Mouse (Mus musculus) forebrain, embryonic 14.5 days (tissue): ENCODE results near the gene Tmem237. TPM values are rescaled to one million over a fixed set of nuclear protein-coding genes. Genes with fewer than 3 reads are reported as not detected.

ENCODE experiments used
- ATAC-seq: fragments of 200-750 bp; cut with Nextera tagmentation; 2 replicates; pipeline ENCODE4 v1.8.0; 2017; ENCODE audit warnings: mild to moderate bottlenecking, moderate library complexity
- DNase-seq: peaks from one replicate; pipeline ENCODE4 v3.0.0-alpha.2; 2015; ENCODE audit warnings: low spot score
- H3K27ac ChIP-seq: fragments of 300-500 bp; sonication (generic); 2 replicates; pipeline ENCODE4 v1.5.1; 2014; ENCODE audit warnings: low read depth, mild to moderate bottlenecking, control low read depth, low read length, moderate library complexity
- H3K27me3 ChIP-seq: fragments of 300-500 bp; sonication (generic); replicated peaks from 2 replicates; pipeline ENCODE4 v1.6.1; 2014; ENCODE audit warnings: low read length, control low read depth, mixed read lengths; ENCODE audit not compliant: control insufficient read depth, insufficient read depth
- H3K36me3 ChIP-seq: fragments of 300-500 bp; sonication (generic); 2 replicates; pipeline ENCODE4 v1.6.1; 2014; ENCODE audit warnings: low read length, control low read depth; ENCODE audit not compliant: control insufficient read depth, insufficient read depth
- H3K4me1 ChIP-seq: fragments of 300-500 bp; sonication (generic); 2 replicates; pipeline ENCODE4 v1.6.1; 2014; ENCODE audit warnings: antibody characterized with exemption, low read length, control low read depth; ENCODE audit not compliant: control insufficient read depth, insufficient read depth
- H3K4me2 ChIP-seq: fragments of 300-500 bp; sonication (generic); 2 replicates; pipeline ENCODE4 v1.6.1; 2014; ENCODE audit warnings: mild to moderate bottlenecking, control low read depth, low read length
- H3K4me3 ChIP-seq: fragments of 300-500 bp; sonication (generic); 2 replicates; pipeline ENCODE4 v1.5.1; 2014; ENCODE audit warnings: low read depth, low read length, control low read depth
- H3K9ac ChIP-seq: fragments of 300-500 bp; sonication (generic); 2 replicates; pipeline ENCODE4 v1.6.1; 2014; ENCODE audit warnings: mild to moderate bottlenecking, low read length, control low read depth, moderate library complexity
- H3K9me3 ChIP-seq: fragments of 300-500 bp; sonication (generic); replicated peaks from 2 replicates; pipeline ENCODE4 v1.6.1; 2016; ENCODE audit warnings: low read length, control low read depth, mixed read lengths; ENCODE audit not compliant: control insufficient read depth
- WGBS: fragments of 180-500 bp; shearing (Covaris S2); extraction: QIAGEN DNeasy Blood & Tissue Kit; methylation state at CpG from one replicate; pipeline ENCODE4 v1.1.7; 2014; 5-methylcytosine and 5-hydroxymethylcytosine counted together
- polyA plus RNA-seq: library from polyadenylated mRNA; unstranded; fragments of >200 nt; fragmentation: Nextera tagmentation; extraction: Ambion mirVana; gene quantifications from 2 replicates; pipeline ENCODE4 v1.2.1, GENCODE M21; 2014

Tmem237 gene
- polyA plus RNA-seq, 1 experiment from 2014 or later, result 34.8 TPM

DNA sequence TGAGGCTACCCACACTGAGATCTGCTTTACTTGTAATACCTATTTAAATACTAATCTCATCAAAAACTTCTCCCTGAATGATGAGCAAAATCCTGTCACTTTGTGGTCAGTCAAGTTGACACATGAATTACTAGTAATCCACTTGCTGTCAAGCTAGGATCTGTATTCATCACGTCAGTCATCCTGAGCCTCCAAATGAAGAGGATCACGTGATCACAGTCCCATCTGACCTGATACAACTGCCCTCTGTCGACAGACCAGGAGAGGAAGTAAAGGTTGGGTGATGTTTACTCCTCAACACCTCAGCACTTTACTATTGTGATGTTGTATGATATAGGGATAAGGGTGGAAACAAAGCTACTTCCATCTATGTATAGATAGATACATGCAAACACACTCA, 56.5 kb downstream of the Tmem237 start:
- ATAC-seq, result no peak
- Histone ChIP-seq H3K27ac (no peak overlapping the region), H3K27me3 (no peaks in the 10 kb centered on the region), H3K9me3 (no peaks in the 10 kb centered on the region), H3K4me3 (no peak overlapping the region), H3K4me2 (no peak overlapping the region), H3K9ac (no peak overlapping the region), H3K36me3 (no peaks in the 10 kb centered on the region), H3K4me1 (no peaks in the 10 kb centered on the region)
- DNase-seq, result no peak
- WGBS, result 59% methylated on average over 3 of the region's 3 CpGs

- Histone ChIP-seq H3K9ac (no peak overlapping the region), H3K4me2 (no peak overlapping the region), H3K4me3 (no peak overlapping the region), H3K36me3 (no peaks in the 10 kb centered on the region), H3K9me3 (no peaks in the 10 kb centered on the region), H3K27me3 (no peaks in the 10 kb centered on the region), H3K27ac (no peak overlapping the region), H3K4me1 (no peaks in the 10 kb centered on the region)
- no peak for ATAC-seq
- no peak for DNase-seq
- WGBS, result 65% methylated on average over 2 of the region's 2 CpGs
Measured at GRCm38 (mm10) chr1:59056955-59057354, 63.3 kb downstream of the Tmem237 start.

- no peaks in the 10 kb centered on the region for H3K36me3 ChIP-seq
- H3K4me3 ChIP-seq, result no peak overlapping the region
- H3K27me3 ChIP-seq, result no peaks in the 10 kb centered on the region
- H3K4me1 ChIP-seq, result no peaks in the 10 kb centered on the region
- H3K27ac ChIP-seq, result no peak overlapping the region
- ATAC-seq (no peak), DNase-seq (no peak)
- no peaks in the 10 kb centered on the region for H3K9me3 ChIP-seq
- WGBS, result 75% methylated on average over 2 of the region's 2 CpGs
- H3K4me2 ChIP-seq, result no peak overlapping the region
- no peak overlapping the region for H3K9ac ChIP-seq
Measured at GRCm38 (mm10) chr1:59051306-59051705, 68.9 kb downstream of the Tmem237 start.

Other genes starting within 250 kb of the Tmem237 start
- gene Trak2, start 147.0 kb downstream of the Tmem237 start, polyA plus RNA-seq, result 17.9 and 20.9 TPM in 2 replicates
- 96.7 and 107 TPM in 2 replicates for gene Stradb, start 146.9 kb downstream of the Tmem237 start, polyA plus RNA-seq
- 4.7 TPM in 1 of 2 replicates, not detected in the other for gene C2cd6, start 25.5 kb downstream of the Tmem237 start, polyA plus RNA-seq
- 0.60 and 0.98 TPM in 2 replicates for gene Mpp4, start 43.0 kb upstream of the Tmem237 start, polyA plus RNA-seq
- gene Als2, start 116.8 kb upstream of the Tmem237 start, polyA plus RNA-seq, result 10.7 and 17.4 TPM in 2 replicates
- gene Cdk15, start 136.5 kb upstream of the Tmem237 start, polyA plus RNA-seq, result 0.28 and 0.30 TPM in 2 replicates